Mouse (Mus musculus): ENCODE data around the gene Pxk. TPM values are rescaled to one million over a fixed set of nuclear protein-coding genes. Genes with fewer than 3 reads are reported as not detected.

Pxk gene
- total RNA-seq, 2 experiments from 2014 or later, result 32.3 to 40.9 TPM

DNA sequence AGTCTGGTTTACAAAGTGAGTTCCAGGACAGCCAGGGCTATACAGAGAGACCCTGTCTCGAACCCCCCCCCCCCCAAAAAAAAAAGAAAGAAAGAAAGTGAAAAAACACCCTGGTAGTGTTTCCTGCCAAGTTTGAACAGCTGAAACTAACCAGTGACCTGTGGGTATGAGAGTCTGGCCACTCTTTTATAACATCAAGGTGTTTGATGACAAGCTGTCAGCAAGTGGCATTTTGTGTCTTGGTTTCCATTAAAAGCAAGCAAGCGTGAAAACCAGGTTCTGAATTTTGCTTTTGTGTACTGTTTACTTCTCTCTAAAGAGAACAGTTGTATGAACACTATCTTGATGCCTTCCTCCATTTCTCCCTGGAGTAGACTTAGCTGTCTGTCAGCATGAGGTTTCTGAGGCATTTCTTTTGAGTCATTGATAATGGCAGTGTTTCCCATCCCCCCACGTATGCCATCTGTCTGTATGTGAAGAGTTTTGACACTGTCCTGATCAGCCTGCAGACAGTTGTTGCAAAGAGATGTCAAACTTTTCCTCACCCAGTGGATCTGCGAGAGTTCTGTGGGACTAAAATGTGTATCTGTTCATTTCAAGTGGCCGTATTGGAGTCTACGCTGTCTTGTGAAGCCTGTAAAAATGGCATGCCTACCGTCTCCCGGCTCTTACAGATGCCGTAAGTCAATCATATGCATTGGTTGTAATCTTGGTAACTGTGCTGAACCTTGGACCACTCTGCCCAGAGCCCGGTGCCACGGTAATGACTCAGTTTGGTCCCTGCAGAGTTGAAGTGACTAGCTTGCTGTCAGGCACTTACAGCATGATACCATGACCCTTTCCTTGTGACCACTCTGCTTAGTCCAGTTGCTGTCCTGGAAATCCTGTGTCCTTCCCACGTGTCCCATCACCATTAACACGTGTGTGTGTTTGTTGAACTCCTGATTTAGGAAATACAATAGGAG is 47.9 kb downstream of the Pxk start:
- DNase-seq, result no peak

DNA sequence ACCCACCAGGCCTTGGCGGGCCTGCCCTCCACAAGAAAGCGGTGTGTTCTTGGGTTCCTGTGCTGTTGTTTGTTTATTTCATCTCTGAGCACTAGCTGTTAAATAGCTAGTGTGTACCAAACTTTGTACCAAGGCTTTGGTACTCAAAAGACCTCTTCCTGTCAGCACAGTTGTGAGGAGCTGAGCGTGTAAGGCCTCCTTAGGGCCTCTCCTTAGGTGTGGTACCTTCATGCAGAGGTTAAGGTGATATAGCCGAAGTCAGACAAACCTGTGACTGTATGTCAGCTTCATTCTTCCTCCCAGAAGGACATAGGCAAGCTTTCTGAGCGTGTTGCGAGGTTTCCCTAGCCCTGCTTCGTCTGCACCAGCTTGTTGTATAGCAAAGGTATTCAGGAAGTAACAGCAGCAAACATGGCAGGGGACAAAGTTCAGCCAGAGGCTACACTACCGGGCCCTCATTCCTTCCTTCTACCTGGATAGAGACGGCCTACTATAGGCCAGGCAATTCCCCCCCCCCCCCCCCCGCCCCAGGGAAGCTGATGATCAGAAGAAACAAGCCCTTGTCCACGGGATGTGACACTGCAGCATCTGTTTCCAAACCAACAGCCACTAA is 48.7 kb downstream of the Pxk start:
- no peak for DNase-seq

DNA sequence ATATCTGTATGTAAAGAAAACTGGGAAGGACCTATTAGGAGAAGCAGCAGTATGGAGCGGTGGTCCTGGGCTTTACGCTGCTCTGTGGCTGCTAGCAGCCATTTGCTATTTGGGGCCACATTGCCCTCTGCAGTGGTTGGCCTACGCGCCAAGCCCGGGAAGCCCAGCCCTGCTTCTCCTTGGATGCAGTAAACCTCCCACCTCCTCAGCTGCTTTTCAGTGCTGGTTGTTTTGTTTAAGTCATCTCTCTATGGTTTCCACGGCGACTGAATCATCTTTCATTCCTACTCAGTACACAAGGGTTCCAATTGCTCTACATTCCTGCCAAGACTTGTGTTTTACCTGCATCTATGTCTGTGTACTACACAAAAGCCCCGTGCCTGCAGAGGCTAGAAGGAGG is 50.8 kb downstream of the Pxk start:
- DNase-seq, result no peak

DNA sequence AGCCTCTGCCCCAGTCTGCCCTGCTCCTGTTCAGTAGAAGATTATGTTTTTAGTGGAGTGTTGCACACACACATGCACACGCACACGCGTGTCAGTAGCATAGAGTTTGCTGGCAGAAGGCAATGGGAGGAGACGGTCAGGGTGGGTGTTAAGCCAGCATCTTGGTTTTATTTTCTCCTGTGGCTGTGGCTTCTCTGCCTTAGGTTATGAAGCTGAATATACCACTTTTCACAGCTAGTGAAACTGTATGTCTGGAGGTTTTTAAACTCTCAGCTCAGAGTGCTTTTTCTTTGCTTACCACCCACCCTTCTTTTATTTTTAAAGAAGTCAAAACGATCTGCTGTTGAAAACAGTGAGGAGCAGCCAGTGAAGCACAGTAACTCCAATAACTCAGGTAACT is 53.7 kb downstream of the Pxk start:
- DNase-seq, result no peak

DNA sequence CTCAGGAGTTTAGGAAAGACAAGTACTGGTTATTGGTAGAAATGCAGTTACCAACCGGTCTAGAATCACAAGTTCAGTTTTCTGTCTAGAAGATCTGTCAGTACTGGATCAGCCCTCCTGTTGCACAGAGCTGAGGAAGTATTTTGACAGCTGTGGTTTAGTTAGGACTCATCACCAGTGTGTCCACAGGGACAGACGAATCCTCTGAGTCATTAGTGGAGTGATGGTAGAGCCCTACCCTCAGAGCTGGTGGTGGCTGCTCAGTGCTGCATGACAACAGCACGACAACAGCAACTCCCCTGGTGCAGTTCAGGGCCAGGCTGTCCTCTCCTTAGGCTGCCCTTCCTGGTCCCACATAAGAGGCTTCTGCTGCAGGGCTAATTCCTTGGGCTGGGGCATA is 56.1 kb downstream of the Pxk start:
- DNase-seq, result no peak

DNA sequence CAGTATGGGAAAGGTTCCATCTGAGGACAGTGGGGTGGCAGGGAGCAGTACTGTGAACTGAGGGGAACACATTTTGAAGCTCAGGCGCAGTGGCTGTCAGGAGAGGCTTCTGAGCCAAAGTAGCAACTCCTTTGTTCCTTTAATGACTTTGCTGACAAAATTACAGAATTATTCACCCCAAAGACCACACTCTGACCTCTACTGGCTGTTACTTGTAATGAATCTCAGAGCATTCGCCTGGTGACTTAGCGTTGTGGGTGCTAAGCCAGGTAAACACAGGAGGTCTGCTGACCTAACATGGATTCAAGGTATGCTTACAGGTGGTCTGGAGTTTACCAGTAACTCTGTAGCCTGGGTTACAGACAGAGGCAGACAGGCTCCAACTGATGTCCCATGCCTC is 58.9 kb downstream of the Pxk start:
- DNase-seq, result no peak

DNA sequence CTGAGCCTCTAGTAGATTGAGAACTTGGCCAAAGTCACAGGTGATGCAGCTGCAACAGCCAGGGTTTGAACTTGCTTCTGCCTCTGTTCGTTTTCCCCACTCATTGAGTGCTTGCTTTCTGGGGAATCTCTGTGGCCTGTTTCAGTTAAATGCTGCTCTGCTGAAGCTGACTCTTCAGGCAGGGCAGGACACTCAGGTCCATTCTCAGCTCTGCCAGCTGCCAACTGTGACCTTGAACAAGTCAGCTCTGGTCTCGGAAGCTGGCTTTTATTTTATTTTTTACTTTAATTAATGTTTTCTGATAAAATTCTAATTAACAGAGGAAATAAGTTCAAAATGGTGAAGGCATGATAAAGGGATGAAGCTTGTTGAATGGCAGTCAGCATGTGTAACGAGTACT is 60.7 kb downstream of the Pxk start:
- no peak for DNase-seq

DNA sequence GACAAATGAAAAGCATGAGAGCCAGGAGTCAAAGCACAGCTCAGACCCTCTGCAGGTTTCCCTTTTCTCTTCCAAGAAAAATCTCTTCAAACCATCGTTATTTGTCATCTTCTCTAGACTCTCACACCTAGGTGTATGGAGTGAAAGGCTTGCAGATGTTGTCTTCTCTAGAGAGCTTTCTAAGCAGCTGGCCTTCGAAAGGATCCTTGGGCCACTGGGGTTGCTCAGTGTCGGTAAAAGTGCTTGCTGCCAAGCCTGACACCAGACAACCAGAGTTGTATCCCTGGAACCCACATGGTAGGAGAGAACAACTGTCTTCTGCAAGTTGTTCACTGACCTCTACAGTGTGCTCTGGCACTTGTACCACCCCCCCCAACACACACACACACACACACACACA is 61.1 kb downstream of the Pxk start:
- DNase-seq, result peak; percentile 20

DNA sequence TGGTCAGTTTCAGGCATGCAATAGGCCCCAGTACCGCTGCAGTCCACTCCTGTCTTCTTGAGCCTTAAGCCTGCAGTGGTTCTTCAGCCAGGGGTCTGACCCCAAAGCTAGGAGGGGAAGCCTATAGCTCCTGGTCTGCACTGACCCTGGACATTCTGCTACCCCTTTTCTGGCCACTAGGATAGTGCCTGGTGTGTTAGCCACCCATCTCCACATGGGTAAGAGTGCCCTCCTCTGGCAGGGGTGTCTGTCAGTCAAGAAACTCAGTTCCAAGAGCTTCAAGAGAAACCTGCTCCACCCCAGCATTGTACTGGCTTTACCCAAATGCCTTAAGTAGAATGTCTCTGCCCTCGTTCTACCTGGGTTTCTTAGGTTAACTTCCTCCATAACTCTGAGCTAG is 63.8 kb downstream of the Pxk start:
- DNase-seq, result peak; percentile 49

DNA sequence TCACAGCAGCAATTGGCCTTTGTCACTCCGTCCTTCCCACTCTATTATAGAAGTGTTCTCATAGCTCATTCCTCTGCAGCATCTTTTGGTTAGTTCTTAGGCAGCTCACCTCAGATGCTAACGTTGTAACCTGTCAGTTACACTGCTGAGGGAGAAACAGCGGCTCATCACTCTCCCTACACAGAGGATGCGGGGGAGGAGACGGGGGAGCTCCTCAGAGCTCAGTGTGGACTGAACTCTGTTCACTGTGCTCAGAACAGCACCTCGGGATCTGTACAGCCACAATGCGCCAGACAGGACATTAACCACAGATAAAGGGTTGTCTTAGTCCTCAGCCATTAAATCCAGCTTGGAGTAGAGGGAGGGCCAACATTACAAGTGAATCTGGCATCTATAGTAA is 66.5 kb downstream of the Pxk start:
- DNase-seq, result no peak

DNA sequence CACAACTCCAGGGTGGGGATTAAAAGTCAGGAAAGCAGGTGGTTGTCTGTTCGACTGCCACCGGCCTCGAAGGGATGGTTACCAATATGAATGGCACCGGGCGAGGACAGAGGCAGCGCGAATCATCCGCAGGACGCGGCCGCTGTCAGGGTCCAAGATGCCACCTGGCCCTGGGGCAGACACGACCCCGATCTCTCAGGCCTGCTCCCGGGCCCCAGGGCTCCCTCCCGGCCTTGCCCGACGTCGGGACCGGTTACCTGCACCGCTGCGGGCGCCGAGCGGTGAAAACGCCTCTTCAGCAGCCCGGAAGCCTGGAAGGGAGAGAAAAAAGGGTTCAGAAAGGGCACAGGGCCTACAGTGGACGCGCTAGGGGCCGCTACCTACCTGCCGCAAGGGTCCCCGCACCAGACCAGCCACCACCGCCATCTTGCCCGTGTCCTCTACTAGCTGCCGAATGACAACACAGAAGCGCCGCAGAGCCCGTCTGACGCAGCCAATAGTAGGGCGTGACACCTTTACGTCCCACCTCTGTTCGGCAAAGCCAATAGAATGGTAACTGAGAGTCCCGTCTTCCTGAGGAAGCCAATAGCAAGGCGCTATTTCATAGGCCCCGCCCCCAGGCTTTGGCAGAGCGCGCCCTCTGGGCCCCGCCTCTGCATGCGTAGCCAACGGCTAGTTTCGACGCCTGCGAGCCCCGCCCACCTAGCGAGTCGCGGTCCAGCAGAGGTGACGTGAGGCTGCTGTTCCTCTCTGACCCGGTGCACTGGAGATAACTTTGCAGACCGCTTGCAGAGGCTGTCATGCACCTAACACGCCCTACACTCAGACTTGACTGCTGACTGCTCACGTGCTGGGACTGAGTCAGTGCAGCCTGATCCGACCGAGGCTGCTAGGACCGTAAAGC is 74.7 kb downstream of the Pxk start, which contains the start of gene Pdhb:
Pdhb (minus strand) TSS at position 519 of the 904 bp plus-strand sequence.
- DNase-seq, result peak; percentile 100

DNA sequence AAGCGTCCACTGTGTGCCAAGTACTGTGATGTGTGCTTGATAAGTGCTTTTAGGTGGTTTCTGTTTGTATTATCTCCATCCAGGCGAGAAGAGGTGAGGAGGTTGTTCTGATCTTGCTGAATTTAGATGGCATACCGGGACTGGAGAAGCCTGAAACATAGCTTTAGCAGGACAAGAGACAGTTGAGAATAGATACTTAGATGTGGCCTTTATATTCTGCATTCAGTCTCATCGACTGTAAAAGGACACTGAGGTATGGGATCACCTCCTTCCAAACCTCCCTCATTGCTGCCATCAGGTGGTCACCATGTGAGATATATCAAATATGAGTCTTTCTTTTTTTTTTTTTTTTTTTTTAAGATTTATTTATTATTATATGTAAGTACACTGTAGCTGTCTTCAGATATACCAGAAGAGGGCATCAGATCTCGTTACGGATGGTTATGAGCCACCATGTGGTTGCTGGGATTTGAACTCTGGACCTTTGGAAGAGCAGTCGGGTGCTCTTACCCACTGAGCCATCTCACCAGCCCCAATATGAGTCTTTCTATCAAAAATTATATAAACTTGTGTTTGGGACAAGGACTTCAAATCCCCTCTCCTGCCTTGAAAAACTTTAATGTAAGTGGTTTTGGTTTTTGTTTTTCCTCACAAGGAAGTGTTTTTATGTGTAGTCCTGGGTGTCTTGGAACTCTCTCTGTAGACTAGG is 75.7 kb downstream of the Pxk start:
- peak; percentile 33 for DNase-seq

DNA sequence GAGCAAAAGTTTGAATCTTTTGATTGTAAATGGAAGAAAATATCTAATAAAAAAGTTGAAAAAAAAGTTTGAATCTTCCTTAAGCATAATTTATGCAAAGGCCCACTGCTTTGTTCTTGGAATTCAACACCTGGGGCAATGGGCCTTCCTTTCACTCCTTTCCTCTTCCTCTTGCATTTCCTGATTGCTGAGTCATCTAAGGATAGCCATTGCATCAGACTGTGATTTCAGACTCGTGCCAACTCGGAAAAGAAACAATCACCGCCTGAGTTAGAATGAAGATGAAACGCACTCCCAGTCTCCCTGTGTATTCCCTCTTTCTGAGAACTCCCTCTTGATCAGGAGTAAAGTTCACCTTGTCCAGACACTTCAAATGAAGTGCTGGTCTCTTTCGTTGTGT is 76.6 kb downstream of the Pxk start:
- DNase-seq, result no peak

DNA sequence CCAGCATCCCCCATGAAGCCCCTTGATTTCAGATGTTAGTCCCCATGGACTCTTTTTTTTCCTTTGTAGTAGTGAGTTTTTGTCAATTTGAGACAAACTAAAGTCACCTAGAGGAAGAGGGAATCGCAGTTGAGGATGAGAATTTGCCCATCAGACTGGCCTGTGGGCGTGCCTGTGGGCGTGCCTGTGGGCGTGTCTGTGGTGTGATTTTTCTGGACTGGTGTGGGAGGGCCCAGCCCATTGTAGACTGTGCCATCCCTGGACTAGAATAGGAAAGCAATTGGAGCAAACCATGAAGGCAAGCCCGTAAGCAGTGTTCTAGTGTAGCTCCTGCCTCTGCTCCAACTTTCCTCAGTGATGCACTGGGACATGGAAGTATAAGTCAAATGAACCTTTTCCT is 78.2 kb downstream of the Pxk start:
- peak; percentile 46 for DNase-seq

DNA sequence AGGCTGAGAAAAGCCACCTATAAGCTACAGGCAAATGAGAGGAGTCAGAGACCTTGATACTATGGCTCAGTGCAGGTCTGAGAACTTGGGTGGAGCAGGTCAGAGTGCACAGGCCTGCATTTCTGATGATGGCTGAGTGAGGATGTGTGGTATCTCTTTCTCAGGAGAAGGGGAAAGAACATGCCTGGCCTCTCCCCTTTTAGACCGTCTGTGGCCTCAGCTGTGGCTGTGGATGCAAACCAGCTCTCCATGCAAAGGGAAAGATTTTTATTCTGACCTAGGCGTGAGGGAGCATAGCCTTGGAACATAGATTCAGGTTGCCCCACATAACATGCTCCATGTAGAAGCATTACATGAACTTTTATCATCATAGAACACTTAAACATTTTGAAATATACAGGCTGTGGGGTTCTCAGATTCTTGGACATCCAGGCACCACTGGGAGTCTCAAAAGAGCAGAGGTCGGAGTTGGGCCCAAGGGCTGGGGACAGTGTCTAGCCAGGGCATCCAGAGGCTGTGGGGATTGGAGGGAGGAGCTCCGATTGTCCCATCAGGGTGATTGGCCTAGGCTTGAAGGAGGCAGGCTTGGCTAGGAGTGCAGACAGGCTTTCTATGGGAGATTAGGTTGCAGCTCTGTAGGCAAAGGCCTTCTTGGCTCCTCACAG is 82.5 kb downstream of the Pxk start:
- no peak for DNase-seq

DNA sequence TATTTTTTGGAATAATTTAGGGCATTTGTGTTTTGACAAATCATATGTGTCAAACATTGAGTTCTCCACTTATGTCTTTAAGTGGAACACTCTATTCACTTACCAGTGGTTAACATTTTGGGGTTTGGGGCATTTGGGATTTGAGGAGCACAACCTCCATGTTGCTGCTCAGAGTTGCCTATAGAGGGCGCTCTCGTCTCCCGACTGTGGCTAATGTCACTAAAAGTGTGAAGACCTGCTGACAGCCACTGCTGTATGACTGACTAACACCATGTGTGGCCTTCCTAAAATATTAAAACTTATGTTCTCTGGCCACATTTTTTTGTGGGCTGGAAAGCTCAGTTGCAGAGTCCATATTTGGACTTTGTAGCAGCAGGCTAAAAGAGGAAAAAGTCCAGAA is 85.3 kb downstream of the Pxk start:
- DNase-seq, result no peak

DNA sequence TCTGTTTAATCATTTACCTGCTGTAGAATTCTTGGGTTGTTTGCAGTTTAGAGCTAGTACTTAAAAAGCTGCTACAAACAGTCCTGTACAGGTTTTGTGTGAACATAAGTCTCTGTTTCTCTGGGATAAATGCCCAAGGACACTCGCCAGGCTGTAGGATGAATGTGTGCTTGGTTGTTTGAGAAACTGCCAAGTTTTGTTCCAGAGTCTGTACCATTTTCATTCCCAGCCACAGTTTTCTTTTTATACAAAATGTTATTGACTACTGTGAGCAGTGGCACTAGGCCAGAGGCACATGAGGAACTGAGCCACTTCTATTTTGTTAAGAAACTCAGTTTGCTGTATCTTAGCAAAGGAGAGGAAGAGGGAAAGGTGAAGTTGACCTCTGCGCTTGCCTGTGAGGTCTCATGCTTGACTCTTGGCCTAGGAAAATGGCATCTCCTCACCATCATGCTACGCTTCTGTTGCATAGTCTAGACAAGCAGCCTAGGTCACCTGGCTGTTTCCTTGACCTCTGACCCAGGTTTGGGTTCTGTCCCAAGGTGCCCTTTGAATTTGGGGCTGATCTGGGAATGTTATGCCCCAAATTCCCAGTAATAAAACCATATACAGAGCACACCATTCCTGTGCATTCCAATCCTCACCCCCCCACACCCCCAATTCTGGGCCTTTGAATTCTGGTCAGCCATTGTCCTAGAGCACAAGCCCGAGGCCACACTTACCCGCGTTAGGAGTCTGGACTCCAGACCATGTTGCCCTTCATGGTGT is 88.5 kb downstream of the Pxk start:
- DNase-seq, result peak; percentile 49

DNA sequence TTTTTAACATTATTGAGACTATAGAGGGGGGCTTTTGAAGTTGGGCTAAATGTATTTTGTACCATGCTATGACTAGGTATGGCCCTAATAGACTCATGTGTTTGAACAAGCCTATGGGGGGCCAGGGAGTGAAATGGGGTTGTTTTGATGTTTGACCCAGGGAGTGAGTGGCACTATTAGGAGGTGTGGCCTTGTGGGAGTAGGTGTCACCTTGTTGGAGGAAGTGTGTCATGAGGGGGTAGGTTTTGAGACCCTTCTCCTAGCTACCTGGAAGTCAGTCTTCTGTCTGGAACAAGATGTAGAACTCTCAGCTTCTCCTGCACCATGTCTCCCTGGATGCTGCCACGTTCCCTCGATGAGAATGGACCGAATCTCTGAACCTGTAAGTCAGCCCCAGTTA is 92.5 kb downstream of the Pxk start:
- DNase-seq, result no peak

DNA sequence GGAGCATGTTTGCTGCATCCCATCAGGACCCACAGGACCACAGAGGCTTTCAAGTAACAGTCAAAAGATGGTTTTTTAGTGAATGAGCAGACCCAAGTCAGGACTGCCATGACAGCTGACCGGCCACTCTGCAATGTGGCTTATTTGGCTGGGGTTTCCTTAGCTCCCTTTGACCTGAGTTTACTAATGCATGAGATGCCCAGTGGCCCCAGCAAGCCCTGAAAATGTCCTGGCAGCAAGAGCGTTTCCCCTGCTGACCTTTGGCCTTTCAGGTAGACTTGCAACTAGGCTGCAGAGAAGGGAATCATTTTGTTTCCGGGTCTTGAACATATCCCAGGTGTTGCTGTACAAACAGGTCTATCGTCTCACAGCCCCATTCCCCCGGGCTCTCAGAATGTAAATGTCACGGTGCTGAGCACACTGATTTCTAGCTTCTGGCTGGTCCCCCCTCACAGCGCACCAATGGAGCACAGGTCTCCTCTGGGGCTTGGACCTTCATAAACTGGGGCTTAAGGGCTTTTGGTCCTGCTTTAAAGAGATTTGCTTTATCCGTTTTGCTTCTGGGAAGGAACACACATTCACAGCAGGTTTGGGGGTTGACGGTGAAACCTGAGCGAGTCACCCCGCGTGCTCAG is 93.4 kb downstream of the Pxk start:
- DNase-seq, result no peak

DNA sequence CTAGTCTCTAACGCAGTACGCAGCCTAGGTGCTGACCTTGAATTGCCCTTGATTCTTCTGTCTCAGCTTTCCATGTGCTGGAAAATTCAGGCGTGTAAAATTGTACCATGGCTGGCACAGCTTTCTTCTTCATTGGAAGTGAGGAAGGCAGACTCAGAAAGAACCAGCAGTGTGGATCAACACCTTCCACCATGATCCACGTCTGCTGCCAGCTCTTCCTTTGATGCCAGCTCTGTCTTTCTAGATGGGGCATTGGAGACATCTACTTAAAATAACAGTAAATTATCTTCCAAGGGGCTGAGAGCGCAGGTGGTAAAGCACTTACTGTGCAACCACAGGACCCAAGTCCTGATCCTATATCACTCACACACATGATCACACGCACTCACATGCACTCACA is 94.7 kb downstream of the Pxk start:
- DNase-seq, result no peak
